Mouse (Mus musculus) stomach, embryonic 14.5 days (tissue): Measurements from ENCODE around the gene Plpp7. TPM values are rescaled to one million over a fixed set of nuclear protein-coding genes. Genes with fewer than 3 reads are reported as not detected.
A peak's percentile ranks its signal among the peaks of the same experiment; 100 is the strongest.

Source experiments
- ATAC-seq: fragments of 200-750 bp; cut with Nextera tagmentation; 2 replicates; pipeline ENCODE4 v1.8.0; 2017; ENCODE audit warnings: low read depth, moderate TSS enrichment; ENCODE audit not compliant: insufficient number of reproducible peaks, insufficient read depth, low FRiP score
- H3K27ac ChIP-seq: fragments of 300-500 bp; sonication (generic); 2 replicates; pipeline ENCODE4 v1.5.1; 2014; ENCODE audit warnings: mild to moderate bottlenecking, low read length, moderate library complexity, mixed read lengths
- H3K27me3 ChIP-seq: fragments of 300-500 bp; sonication (generic); 2 replicates; pipeline ENCODE4 v1.6.1; 2014; ENCODE audit warnings: low read length, control low read depth, mixed read lengths; ENCODE audit not compliant: control insufficient read depth, insufficient read depth
- H3K36me3 ChIP-seq: fragments of 300-500 bp; sonication (generic); 2 replicates; pipeline ENCODE4 v1.6.1; 2014; ENCODE audit warnings: mild to moderate bottlenecking, control low read depth, low read length, moderate library complexity, mixed read lengths; ENCODE audit not compliant: control insufficient read depth, insufficient read depth
- H3K4me1 ChIP-seq: fragments of 300-500 bp; sonication (generic); 2 replicates; pipeline ENCODE4 v1.6.1; 2014; ENCODE audit warnings: low read length, control low read depth, mixed read lengths; ENCODE audit not compliant: control insufficient read depth, insufficient read depth
- H3K4me2 ChIP-seq: fragments of 300-500 bp; sonication (generic); replicated peaks from 2 replicates; pipeline ENCODE4 v1.6.1; 2014; ENCODE audit warnings: low read depth, low read length, control low read depth
- H3K4me3 ChIP-seq: fragments of 300-500 bp; sonication (generic); 2 replicates; pipeline ENCODE4 v1.5.1; 2014; ENCODE audit warnings: low read depth, low read length, control low read depth
- H3K9ac ChIP-seq: fragments of 300-500 bp; sonication (generic); replicated peaks from 2 replicates; pipeline ENCODE4 v1.6.1; 2014; ENCODE audit warnings: low read depth, mild to moderate bottlenecking, control low read depth, low read length, moderate library complexity, mixed read lengths
- H3K9me3 ChIP-seq: fragments of 300-500 bp; sonication (generic); 2 replicates; pipeline ENCODE4 v1.6.1; 2016; ENCODE audit warnings: low read depth, low read length, control low read depth; ENCODE audit not compliant: control insufficient read depth
- WGBS: fragments of 180-500 bp; shearing (Covaris S2); extraction: QIAGEN DNeasy Blood & Tissue Kit; methylation state at CpG from one replicate; pipeline ENCODE4 v1.1.7; 2014; 5-methylcytosine and 5-hydroxymethylcytosine counted together
- polyA plus RNA-seq: library from polyadenylated mRNA; unstranded; fragments of >200 nt; fragmentation: Nextera tagmentation; extraction: Ambion mirVana; gene quantifications from 2 replicates; pipeline ENCODE4 v1.2.1, GENCODE M21; 2014

Plpp7 gene
- polyA plus RNA-seq, 1 experiment from 2014 or later: 3.3 TPM

DNA sequence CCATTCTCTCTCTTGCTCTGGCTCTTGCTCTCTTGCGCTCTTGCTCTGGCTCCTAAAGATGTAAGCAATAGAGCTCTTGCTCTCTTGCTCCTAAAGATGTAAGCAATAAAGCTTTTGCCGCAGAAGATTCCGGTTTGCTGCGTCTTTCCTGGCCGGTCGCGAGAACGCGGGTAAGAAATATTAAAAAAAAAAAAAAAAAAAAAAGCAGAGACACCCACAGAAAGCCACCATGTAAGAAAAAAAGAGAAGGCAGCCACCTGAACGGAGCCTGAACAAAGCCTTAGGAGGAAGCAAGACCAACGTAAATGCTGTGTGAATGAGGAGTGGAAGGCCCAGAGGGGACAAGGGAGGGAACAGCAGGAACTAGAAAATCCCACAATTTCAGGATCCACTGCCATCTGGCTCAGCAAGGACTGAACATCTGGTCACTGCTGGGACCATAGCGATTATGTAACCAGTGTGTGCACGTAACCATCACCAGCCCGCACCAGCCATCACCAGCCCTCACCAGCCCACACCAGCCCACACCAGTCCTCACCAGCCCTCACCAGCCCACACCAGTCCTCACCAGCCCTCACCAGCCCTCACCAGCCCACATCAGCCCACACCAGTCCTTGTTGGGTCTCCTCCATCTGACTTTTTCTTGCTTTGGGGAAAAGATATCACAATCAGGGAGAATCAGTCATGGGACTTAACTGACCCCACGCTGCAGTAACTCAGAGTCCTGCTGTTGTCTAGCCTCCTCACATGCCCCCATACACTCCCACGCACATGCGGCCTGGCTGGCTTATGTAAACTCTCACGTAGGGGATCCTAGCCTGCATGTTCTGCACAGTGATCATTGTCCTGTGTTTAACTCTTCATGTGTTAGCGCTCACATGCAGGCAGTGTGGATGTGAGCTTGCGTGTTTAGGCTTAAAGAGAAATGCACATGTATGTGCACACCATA, 24.7 kb downstream of the Plpp7 start:
- Histone ChIP-seq H3K4me1 (no peaks in the 10 kb centered on the region), H3K4me3 (no peak overlapping the region), H3K4me2 (no peak overlapping the region), H3K9me3 (no peaks in the 10 kb centered on the region), H3K36me3 (no peaks in the 10 kb centered on the region), H3K9ac (no peak overlapping the region), H3K27ac (no peak overlapping the region), H3K27me3 (no peaks in the 10 kb centered on the region)
- WGBS: 85% methylated on average over 20 of the region's 20 CpGs
- no peak for ATAC-seq

DNA sequence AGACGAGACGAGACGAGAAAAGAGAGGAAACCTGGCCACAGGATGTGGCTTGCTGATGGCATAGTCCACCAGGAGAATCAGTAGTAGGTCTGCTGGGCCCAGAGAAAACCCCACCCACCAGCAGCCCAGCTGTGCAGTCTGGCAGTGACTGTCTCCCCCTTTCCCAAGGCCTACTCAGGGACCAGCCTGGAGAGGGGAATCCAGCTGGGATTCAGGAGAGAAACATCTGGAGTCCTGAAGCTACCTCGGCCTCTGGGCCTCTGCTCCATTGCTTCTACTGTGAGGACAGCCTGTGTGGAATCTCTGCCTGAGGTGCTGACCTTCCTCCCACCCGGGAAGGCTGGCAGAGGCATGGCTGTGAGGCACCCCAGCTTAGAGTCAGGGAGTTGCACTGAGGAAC, 25.8 kb downstream of the Plpp7 start:
- no peaks in the 10 kb centered on the region for H3K36me3 ChIP-seq
- no peak overlapping the region for H3K4me3 ChIP-seq
- no peak overlapping the region for H3K9ac ChIP-seq
- H3K9me3 ChIP-seq: no peaks in the 10 kb centered on the region
- 58% methylated on average over 5 of the region's 5 CpGs for WGBS
- no peak for ATAC-seq
- no peak overlapping the region for H3K4me2 ChIP-seq
- no peaks in the 10 kb centered on the region for H3K27me3 ChIP-seq
- no peaks in the 10 kb centered on the region for H3K4me1 ChIP-seq
- H3K27ac ChIP-seq: no peak overlapping the region

DNA sequence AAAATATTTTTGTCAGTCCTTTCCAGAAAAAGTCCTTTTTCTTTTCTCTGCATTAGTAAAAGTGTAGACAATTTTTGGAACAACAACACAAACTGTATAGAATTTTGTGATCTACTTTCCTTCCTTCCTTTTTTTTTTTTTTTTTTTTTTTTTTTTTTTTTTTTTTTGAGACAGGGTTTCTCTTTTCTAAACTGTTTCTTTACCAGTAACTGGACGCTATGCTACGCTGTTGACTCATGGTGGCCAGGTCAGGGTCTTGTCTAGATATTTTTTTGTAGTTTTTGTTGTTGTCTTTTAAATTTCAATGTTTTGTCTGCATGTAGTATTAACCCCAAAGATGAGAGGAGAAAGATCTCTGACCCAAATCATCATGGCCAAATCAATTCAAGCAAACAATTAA, 26.5 kb downstream of the Plpp7 start:
- Histone ChIP-seq H3K9ac (no peak overlapping the region), H3K27me3 (no peaks in the 10 kb centered on the region), H3K36me3 (no peaks in the 10 kb centered on the region), H3K4me1 (no peaks in the 10 kb centered on the region), H3K4me3 (no peak overlapping the region), H3K4me2 (no peak overlapping the region), H3K9me3 (no peaks in the 10 kb centered on the region), H3K27ac (no peak overlapping the region)
- 78% methylated on average over 2 of the region's 2 CpGs for WGBS
- ATAC-seq: no peak

DNA sequence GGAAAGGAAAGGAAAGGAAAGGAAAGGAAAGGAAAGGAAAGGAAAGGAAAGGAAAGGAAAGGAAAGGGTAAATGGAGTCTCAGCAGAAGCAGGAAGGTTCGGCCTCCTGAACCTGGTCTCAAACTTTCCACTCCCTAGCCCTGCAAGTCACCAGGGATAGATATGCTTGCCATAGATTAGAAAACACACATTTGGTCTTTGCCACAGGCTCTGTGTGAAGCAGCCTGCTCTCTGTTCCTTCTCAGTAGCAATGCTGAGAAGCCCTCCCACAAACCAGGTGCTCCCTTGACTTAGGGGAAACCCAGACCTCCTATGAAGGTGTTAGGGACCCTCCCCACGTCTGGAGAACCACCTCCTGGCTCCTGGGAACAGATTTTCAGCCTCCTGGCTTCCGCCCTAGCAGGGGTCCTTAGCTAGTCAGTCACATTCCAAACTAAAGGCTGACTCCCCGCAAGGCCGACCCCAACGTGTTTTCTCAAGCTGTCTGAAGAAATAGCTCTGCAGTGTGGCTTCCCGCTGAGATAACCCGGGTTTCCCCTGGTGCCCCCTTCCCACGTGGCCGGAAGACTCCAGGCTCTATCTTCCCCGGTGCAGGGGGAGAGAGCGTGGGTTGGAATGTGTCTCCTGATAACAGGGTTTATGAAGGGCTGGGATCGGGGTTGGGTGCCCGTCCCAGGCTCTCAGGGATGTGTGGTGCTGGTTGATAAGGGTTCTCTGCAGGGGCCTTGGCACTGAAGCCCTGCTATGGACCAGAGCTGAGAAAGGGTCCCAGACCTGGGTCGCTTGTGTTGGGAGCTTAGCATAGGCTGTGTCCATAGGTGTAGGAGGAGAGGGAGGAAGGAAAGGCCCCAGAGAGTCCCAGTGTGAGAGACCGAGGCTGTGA, 32.6 kb downstream of the Plpp7 start:
- no peak overlapping the region for H3K4me3 ChIP-seq
- H3K9ac ChIP-seq: no peak overlapping the region
- H3K4me2 ChIP-seq: no peak overlapping the region
- WGBS: 18% methylated on average over 16 of the region's 16 CpGs
- H3K9me3 ChIP-seq: no peaks in the 10 kb centered on the region
- H3K27ac ChIP-seq: no peak overlapping the region
- ATAC-seq: peak; percentile 86
- no peaks in the 10 kb centered on the region for H3K27me3 ChIP-seq
- H3K36me3 ChIP-seq: no peaks in the 10 kb centered on the region
- peaks cover 4% of the 10 kb centered on the region; the same call in 1 of the 2 replicates for H3K4me1 ChIP-seq

DNA sequence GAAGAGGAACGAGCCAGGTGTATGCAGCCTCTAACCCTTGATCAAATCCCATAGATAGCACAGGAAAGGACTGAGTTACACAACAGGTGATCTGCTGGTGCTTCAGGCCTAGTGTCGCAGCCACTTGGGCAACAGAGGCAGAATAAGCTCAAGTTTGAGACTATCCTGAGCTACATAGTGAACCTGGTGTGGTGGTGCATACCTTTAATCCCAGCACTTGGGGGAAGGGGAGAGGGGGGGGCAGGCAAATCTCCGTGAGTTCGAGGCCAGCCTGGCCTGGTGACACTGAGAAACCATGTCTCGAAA, 33.2 kb downstream of the Plpp7 start:
- H3K4me1 ChIP-seq: peaks cover 4% of the 10 kb centered on the region; the same call in 1 of the 2 replicates
- H3K27me3 ChIP-seq: no peaks in the 10 kb centered on the region
- H3K9ac ChIP-seq: no peak overlapping the region
- no peak for ATAC-seq
- H3K9me3 ChIP-seq: no peaks in the 10 kb centered on the region
- WGBS: 83% methylated on average over 5 of the region's 5 CpGs
- no peak overlapping the region for H3K4me3 ChIP-seq
- no peaks in the 10 kb centered on the region for H3K36me3 ChIP-seq
- no peak overlapping the region for H3K27ac ChIP-seq
- no peak overlapping the region for H3K4me2 ChIP-seq

DNA sequence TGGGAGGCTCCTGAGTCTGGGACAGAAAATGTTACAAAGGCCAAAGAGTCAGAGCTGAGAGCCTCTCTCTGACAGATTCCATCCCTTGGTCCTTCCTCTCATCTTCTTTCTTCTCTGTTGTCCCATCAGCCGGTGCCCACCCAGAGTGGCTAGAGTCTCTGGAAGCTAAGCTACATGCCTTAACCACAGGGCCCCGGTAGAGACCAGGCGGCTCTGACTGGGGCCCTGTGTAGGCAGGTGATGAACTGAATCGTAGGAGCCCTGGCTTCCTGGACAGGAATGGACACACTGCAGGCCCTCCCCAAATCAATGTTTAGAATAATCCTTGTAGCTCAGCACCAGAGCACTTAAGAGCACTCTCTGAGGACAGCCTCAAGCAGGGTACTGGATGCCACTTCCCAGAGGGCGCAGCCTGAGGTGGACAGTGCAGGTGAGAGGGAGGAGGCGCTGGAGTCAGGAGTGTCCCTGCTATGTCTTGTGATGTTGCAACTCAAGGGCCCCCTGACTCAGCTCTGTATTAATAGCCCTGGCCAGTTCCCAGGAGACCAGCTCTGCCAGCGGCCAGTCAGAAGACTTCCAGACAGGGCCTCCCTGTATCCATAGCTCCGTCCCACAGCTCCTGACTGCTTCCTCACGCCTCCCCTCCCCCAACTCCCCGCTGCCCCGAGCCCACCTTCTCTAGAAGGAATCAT, 34.2 kb downstream of the Plpp7 start:
- Histone ChIP-seq H3K27ac (no peak overlapping the region), H3K4me1 (peaks cover 4% of the 10 kb centered on the region; the same call in 1 of the 2 replicates), H3K4me3 (no peak overlapping the region), H3K9ac (no peak overlapping the region), H3K9me3 (no peaks in the 10 kb centered on the region), H3K36me3 (no peaks in the 10 kb centered on the region), H3K4me2 (no peak overlapping the region), H3K27me3 (no peaks in the 10 kb centered on the region)
- 49% methylated on average over 11 of the region's 11 CpGs for WGBS
- no peak for ATAC-seq

DNA sequence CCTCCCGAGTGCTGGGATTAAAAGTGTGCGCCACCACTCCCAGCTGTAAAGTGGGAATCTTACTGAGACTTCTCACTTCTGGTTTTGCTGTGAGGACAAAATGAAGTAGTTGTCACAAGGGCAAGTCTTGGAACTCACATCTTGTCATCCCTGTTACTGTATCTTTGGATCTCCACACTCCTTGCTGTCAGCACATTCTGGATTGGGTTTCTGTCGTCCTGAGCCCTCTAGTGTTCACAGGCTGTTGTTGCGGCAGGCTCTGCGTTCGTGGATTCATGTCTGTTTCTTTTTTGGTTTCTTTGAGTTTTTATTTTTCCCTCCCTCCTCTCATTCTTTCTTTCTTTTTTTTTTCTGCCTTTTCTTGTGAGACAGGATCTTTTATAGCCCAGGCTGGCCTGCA, 35.1 kb downstream of the Plpp7 start:
- H3K27me3 ChIP-seq: no peaks in the 10 kb centered on the region
- no peak overlapping the region for H3K4me3 ChIP-seq
- no peak overlapping the region for H3K9ac ChIP-seq
- no peaks in the 10 kb centered on the region for H3K9me3 ChIP-seq
- WGBS: 34% methylated on average over 6 of the region's 6 CpGs
- no peak overlapping the region for H3K27ac ChIP-seq
- no peak for ATAC-seq
- H3K36me3 ChIP-seq: no peaks in the 10 kb centered on the region
- peaks cover 4% of the 10 kb centered on the region; the same call in 1 of the 2 replicates for H3K4me1 ChIP-seq
- no peak overlapping the region for H3K4me2 ChIP-seq

DNA sequence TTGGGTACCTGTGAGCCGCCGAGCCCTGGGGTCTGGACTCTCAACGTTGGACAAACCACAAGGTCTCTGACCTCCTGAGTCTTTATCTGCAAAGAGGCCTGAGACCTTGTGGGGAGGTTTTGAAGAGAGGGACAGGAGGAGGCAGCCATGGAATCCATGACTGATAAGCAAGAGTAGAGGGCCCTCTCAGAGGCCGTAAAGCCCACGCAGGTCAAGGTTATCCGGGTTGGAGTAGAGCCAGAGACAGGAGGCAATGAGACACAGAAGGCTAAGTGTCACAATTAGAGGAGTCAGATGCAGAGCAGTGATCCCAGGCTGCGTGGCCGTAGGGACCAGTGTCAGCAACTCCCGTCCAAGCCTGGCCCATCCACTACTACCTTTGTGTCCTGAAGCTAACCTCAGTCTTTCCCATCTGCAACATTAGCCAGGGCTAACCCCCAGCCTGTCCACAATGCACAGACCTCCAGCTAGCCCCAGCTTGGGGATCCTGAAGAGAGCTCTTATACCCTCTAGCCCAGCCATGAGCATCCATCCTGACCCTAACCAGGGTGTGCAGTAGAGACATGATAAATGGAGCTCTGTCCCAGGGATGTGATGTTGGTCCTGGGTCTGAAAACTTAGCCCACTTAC, 36.0 kb downstream of the Plpp7 start:
- Histone ChIP-seq H3K36me3 (no peaks in the 10 kb centered on the region), H3K4me2 (no peak overlapping the region), H3K9ac (no peak overlapping the region), H3K27ac (no peak overlapping the region), H3K4me1 (peaks cover 4% of the 10 kb centered on the region; the same call in 1 of the 2 replicates), H3K27me3 (no peaks in the 10 kb centered on the region), H3K4me3 (no peak overlapping the region), H3K9me3 (no peaks in the 10 kb centered on the region)
- WGBS: 78% methylated on average over 9 of the region's 9 CpGs
- no peak for ATAC-seq
